Mouse (Mus musculus) thymus, postnatal 36 days (tissue): ENCODE data around the gene Kdm1a.
A peak's percentile ranks its signal among the peaks of the same experiment; 100 is the strongest.

Experiments used
- DNase-seq, 2 experiments: peaks; one replicate each; pipeline ENCODE4 v3.0.0; 2022; ENCODE audit warnings: mixed read lengths in 2 of 2

Gene Kdm1a

DNA sequence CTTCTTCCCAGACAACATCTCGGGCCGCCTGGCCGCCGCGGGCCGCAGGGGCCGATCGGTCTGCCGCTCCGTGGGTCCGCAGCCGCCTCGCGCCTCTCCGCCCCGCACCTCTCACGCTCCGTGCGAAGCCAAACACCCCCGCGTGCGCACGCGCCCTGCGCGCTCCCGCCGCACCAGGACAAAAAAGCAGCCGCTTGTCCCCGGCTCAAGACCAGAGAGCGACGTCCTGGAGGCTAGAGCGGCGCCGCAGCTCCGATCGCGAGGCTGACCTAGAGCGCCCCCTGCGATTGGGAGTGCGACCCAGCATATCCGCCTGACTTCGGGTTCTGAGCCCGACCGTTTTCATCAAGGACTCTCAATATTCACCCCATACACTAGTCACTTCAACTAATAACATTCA, at the start of gene Kdm1a:
Kdm1a (minus strand) TSS at position 156 of the 400 bp plus-strand sequence.
- peak; percentile 92 to 96 for DNase-seq

DNA sequence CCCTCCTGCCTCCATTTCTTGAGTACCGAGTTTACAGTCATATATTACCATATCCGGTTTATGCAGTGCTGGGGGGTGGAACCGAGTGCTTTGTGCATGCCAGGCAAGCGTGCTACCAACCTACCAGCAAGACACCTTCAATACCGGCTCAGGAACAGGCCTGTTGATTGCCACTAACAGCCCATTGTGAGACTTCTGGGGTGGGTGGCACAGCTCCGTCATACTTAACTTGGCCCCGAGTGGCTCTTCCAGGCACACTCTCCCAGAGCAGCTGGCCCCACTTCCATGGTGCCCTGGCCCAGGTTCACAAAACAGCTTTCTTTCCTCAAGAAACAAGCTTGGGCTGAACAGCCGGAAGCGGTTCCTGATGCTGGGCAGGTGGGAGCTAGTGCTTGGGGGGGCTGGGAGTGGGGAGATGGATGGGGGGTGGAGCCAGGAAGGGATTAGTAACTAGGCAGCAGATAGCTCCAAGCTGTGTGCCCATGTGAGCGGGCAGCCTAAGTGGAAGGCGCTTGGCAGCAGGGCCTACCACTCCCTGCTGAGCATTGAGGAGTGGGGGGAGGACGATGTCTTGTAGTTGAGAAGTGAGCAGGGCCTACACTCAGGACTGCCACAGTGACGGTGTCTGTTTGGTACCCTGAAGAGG, 49.5 kb upstream of the Kdm1a start:
- no peak for DNase-seq

DNA sequence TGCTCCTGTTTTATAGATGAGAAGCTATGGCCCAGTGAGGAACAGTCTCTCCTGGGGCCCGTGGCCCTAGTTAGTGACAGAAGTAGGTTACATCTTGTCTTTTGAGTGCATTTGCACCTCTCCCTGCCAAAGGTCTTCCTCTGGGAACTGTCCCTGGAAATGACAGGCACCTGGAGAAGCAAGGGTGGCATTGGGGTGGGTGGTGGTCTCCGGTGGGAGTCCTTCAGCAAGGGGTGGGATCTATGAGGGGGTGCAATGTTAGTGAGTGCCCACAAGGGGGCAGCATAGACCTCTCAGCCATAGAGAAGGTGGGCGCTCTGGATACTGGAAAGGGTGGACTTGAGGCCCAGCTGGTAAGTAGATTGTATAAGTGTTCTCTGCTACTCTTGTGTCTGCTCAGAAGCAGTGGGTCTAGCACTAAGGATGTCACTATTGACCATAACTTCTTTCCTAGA, 48.9 kb upstream of the Kdm1a start:
- peak; percentile 34 to 36 for DNase-seq

DNA sequence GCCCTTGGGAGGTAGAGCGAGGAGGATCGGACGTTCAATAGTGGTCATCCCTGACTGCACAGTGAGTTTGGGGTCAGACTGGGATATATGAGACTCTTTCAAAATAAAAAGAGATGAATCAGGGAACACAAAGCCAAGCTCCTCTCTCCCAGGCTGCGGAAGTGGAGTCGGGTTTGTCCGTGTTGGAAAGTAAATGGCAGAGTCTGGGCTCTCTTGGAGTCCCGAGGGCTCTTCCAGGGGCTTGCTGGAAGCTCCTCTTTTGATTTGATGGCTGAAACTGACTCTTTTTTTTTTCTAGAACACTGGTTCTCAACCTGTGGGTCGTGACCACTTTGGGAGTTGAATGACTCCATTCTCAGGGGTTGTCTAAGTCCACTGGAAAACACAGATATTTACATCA, 47.7 kb upstream of the Kdm1a start:
- DNase-seq: no peak

DNA sequence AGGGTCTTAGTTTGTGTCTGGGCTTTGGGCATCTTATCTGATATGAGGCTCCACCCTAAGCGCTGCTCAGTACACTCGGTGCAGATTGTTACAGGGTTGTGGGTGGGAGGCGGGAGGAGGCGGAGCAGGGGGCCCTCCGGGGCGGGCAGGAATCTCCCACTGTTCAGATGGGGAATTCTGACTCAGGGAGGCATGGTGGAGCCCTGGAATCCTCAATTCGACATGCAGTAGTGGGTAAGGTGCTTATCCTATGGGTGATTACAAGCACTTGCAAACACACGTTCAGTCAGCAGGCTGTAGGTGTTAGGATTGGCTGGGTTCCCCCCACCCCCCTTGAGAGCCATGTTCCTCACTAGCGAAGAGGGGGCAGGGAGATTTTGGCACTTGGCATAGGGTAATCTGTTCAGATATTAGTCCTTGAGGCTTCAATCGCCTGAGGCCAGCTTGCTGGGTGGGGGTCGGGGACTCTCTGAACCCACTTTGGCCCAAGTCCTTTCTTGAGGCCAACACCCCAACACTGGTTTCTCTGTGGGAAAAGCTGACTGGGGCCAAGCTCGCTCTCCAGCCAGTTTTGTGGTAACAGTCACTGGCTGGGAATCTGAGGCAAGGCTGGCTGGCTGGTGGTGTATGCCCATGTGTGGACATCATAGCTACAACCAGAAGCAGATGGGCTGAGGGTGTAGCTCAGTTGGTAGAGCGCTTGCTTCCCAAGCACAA, 47.1 kb upstream of the Kdm1a start:
- DNase-seq: no peak

DNA sequence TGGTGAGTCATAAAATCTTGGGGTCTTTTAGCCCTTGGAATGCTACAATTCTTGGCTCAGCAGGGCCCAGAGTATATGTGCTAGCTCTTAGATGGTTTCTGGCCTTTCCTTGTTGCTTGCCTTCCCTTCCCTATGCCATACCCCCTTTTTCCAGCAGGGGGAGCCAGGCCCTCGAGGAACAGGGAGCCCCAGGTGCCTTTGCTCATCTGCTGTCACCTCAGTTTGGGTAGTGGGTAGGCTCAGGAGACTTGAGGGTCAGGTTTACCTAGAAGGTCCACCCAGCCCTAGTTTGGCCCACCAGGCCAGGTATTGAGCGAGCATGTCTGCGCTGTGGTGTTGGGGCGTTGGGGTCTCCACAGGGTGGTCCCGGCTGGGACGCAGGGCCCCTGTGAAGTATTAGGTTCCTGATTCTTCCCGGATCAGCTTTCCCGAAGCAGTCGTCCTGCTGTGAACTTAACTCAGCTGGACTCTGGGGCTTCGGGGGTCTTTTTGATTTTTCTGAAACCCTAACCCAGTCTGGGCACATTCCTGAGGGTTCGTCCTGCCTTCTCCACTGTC, 46.5 kb upstream of the Kdm1a start:
- DNase-seq: peak; percentile 66 to 75

DNA sequence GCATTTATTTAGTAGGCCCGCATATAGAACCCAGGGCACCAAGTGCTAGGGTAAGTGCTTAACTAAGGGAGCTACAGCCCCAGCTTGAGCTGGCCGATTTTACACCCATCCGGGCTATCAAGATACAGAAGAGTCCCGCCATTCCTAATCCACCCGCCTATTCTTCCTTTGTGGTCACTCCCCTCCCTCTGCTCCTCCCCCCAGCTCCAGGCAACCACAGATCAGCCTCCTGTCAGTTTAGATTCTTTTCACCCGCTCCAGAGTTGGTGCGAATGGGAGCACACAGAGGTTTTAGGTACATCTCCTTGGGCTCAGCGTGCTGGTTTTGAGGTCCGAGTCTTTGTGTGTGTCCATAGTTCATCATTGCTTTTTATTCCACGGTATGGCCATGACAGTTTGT, 36.4 kb upstream of the Kdm1a start:
- no peak for DNase-seq

DNA sequence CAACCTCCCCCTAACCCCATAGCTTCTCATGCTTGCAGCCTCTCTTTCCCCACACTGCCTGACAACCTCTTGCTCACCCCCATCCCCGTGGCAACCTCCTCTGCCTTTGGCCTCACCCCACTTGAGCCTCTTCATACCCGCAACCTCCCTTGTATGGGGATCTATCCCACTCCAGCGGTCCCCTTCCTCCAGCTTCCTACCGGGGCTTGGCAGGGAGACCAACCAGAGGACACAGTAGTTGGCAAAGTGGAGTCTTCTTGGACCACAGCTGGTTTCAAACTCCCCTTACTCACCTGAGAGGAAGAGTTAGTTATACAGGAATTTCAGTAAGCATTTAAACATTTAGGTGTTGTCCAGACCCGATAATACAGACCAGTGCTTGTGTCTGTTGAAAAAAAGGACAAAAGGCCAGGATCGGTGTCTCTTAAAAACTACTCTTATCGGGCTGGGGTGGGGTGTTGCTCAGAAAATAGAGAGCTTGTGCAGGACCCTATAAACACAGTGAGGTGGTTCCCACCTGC, 35.8 kb upstream of the Kdm1a start:
- no peak for DNase-seq

DNA sequence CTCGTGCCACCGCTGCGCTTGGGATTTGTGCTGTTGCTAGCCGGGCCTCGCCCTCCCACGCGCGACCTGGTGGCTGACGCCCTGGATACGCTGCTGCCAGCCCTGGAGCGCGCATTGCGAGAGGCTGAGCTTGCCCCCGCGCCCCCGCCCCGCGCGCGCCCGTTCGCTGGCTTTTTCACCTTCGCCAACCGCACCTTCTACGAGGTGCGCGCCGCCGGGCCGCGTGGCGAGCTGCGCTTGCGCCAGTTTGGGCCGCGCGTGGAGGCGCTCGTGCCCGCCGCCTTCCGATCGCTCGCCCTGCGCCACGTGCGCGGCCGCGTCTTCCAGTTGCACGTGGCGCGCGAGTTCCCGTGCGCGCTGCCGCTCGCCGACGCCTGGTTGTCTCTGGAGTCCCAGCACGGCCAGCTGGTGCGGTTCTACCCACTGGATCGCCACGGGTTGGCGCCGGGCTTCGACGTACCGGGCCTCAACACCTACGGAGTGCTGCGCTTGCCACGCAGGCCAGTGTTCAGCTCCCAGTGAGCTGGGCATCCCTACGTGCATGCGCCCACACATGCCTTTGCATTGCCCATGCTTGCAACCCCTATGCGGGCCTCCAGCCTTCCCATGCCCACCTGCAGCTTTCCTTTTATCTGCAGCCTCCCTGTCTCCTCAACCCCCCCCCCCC, 35.2 kb upstream of the Kdm1a start:
- peak; percentile 34 to 53 for DNase-seq

DNA sequence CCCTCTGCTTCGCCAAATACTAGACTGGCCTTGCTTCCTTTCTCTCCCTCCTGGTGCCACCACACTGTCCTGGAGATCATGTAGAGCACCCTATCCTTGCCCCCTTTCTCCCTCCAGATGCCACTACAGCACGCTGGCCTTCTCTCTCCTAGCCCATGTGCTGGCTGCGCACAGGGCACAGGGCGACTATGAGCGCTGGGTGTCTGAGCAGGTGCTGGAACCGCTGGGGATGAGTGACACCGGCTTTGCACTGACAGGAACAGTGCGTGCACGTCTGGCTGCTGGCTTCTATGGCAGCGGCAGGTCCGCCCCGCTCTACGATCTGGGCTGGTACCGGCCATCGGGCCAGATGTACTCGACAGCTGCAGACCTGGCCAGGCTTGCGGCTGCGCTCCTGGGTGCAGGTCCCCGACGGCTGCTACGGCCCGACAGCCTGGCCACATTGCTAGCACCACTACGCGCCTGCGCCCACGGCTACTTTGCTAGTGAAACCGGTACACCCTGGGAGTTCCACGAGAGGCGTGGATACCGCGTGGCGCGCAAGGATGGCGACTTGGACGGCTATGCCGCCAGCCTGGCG, 34.5 kb upstream of the Kdm1a start:
- DNase-seq: no peak

DNA sequence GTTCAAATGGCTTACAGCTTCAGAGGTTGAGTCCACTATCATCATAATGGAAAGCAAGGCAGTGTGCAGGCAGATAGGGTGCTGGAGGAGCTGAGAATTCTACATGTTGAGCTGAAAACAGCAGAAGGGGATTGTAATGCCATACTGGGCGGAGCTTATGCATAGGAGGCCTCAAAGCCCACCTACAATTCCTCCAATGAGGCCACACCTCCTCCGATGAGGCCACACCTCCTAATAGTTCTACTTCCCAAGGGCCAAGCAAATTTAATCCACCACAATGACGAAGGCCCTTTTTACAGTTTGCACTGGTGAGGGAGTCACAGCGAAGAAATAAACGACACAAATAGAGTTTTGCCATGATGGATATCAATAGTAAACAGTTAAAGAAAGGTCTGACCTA, 34.0 kb upstream of the Kdm1a start:
- no peak for DNase-seq

DNA sequence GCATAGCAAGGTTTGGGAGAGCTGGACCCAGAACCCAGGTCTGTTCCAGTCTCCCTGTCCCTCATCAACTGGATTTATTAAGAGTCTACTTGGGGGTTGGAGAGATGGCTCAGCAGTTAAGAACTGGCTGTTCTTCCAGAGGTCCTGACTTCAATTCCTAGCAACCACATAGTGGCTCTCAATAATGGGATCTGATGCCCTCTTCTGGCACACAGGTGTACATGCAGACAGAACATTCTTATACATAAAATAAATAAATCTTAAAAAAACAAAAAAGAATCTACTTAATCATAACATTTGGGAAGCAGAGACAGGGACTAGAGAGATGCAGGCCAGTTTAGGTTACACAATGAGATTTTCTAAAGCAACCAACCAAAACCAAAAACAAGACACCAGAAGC, 33.5 kb upstream of the Kdm1a start:
- no peak for DNase-seq

DNA sequence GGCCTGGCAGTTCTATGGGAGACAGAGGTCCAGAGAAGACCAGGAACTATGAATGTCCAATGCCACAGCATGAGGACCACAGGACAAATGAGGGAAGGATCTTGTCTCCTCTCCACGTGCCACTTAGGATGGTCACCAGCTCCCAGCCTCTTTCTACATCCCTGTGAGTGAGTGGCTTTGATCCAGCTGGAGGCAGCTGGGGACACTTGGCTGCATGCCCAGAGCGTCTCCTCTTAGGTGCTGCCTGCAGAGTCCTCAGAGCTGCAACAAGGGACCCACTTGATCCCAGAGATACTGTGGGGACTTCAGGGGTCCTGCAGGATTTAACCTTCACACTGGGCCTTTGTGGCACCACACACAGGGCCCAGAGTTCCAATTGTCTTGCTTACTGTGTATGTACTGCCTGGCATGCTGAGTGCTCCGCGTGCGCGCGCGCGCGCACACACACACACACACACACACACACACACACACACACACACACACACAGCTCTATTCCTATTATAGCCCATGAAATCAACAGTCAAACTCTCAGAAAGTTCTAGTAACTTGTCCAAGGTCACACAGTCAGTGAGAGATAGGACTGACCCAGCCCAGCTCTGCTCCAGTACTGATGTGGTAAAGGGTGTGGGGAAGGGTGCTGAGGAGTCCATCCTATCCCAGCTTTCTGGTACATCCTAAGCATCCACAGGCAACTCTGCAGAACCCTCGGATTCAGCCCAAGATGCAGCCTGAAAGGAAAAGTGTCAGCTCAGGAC, 28.9 kb upstream of the Kdm1a start:
- DNase-seq: no peak

DNA sequence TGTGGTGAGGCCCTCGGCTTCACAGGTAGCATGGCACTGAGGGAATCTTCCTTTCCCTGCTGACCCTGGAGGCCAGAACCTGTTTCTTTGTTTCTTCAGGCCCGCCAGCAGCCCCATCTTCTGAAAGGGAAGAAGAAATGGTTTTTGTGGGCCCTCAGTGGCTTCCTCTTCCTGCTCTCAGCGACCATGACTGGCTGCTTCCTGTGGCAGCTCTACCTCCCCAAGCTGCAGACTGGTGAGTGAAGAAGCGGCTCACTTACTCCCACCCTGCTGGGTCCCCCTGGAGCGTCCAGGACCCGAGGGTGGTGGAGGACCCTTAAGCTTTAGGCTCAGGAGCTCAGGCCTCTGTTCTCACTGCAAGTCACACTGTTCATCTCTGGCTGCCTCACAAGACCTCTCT, 24.1 kb upstream of the Kdm1a start:
- DNase-seq: peak; percentile 39 to 47

DNA sequence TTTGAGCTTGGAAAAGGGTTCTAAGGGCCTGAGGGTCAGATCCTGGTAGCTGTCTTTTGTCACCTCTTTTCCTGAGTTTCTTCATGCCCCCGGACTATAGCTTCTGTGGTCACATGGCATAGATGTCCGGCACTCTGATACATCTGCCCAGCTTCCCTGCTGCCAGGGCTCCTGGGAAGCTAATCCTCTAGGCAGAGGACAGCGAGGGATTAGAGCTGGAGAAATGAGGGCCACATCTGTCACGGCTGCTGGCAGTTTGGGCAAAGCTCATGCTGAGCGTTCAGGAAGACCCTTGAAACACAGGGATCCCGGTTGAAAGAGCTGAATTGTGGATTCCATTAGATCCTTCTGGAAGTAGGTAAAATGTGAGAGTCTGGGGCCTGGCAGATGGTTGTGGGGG, 19.9 kb upstream of the Kdm1a start, which contains the start of gene Lactbl1:
Lactbl1 (plus strand) TSS at position 234 of the 400 bp plus-strand sequence.
- no peak for DNase-seq

DNA sequence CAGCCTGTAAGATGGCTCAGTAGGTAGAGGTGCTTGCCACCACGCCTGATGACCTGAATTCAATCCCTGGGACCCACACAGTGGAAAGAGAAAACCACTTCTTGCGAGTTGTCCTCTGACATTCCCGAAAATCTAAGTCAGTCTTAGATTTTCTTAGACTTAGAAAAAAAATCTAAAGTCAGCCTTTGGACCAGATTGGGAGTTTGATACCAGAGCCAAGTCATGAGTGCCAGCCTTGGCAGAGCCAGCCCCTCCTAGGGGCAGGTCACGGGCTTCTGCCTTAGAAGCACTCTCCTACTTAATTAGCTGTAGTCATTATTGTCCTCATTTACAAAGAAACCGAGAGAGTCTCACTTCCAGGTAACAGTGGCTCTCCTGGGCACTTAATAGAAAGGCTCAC, 19.4 kb upstream of the Kdm1a start:
- DNase-seq: no peak

DNA sequence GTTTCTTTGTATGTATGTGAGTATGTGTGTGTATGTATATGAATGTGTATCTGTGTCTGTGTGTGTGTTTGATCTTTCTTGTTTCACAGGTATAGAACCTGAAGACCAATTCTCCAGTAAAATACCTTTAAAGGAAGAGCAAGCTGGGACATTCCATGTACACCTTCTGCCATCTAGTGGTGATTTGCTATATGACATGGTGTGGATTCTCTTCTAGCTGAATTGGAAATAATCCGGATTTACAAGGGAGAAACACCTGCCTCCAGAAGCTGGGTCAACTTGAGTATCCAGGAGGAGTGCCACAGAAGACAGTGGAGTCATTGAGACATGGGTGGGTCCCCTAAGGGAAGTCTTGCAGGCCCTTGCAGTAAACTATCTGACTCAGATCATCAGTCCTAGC, 18.8 kb upstream of the Kdm1a start:
- no peak for DNase-seq

DNA sequence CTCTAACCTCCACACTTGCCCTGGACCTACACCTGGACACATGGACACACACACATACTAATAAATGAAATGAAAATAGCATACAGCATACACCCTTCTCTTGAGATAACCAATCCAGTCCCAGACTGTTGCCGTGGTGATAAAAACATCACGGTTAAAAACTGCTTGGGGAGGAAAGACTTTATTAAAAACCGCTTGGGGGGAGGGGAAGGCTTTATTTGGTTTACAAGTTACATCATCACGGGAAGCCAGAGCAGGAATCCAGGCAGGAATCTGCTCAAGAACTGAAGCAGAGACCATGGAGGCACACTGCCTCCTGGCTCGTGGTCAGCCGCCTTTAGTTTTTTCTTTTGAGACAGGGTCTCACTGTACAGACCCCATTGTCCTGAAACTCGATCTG, 11.1 kb upstream of the Kdm1a start:
- no peak for DNase-seq

DNA sequence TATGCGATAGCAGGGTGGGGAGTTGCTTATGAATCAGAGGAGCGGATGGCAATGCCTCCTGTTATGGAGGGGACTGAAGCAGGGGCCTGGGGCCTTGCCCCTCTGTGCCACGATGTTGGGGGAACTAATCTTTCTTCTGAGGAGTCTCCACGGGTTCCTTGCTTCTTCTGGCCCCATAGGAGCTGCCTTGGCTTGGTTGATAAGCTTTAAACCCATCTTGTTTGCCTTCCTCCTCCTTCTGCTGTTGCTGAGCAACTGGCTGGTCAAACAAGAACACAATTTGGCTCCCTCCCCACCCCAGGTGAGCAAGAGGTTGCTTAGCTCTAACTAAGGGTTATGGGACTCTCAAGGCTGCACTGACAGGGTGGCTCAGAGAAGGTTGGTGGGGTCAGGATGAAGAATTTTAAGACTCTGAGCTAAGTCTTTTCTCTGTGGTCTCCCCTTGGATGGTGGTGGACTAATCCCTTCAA, 7.9 kb upstream of the Kdm1a start, which contains the start of gene Tex46:
Tex46 (plus strand) TSS at position 51 of the 470 bp plus-strand sequence.
- no peak for DNase-seq

DNA sequence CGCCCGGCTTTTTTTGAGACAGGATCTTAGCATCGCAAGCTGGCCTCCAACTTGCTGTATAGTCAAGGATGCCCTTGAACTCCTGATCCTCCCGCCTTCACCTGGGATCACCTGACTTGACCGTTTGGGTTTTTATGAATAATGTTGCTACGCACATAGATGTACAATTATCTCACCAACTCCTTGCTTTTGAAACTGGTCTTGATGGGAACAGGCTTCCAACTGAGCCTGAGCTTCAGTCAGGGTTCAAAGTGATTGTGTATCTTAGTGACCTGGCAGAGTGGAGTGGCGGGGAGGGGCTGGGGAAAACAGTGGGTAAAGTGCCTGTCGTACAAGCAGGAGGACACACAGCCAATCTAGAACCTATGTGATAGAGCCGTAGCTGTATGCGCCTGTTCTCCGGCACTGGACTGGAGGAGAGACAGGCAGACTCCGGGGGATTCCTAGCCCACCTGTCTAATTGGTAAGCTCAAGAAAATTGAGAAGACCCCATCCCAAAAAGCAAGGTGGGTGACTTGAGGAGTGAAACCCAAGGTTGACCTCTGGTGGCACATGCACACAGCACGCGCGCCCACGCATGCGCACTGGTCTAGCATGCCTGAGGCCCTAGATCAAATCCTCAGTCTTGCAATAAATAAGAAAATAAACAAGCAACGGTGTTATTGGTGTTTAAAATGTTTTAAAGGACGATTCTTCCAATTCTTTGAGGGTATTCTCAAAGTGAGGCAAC, 3.4 kb upstream of the Kdm1a start:
- DNase-seq: no peak

DNA sequence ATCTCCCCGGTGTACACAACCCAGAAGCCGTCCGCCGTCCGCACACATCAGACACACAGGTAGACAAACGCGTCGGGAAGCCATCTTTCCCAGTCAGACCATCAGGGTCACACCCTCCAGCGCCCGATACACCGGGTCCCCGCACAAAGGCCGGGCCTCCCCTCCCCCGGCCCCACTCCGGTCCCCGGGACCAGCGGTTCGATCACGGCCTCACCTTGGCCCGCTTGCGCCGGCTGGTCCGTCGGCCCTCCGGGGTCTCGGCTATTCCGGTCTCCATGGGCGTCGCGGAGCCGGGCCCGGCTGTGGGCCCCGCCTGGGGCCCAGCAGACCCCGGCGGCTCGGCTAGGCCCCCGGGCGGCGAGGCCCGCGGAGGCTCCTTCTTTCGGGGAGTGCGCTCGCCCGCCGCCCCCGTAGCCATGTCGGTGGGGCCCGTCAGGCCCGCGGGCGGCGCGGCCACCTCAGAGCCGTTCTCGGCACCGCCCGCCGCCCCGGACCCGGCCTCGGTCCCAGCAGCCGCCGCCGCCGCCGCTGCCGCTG, 437 bp downstream of the Kdm1a start:
- peak; percentile 57 to 60 for DNase-seq
